Mouse (Mus musculus): ENCODE measurements around the gene Dusp12.

GRCm38 (mm10) chr1:170927378-170927777, 42.0 kb upstream of the Dusp12 start, which contains the start of gene Fcrla:
- TF ChIP-seq EP300 (IDR thresholded peaks at IDR 0.05; ENCODE audit: insufficient read depth, low read depth, low read length): no peak
- TF ChIP-seq CTCF (IDR thresholded peaks at IDR 0.05; ENCODE audit: low read depth, low read length): no peak
- no peak for TF ChIP-seq POLR2A (IDR thresholded peaks at IDR 0.05; ENCODE audit: insufficient read depth, low read length)
